Mouse (Mus musculus) thymus, adult 2 months (tissue): ENCODE data around the gene Sp7. TPM values are rescaled to one million over a fixed set of nuclear protein-coding genes. Genes with fewer than 3 reads are reported as not detected.

Experiments used
- DNase-seq: peaks from one replicate; pipeline ENCODE4 v3.0.0; 2021
- H3K27ac ChIP-seq: fragments of 200-500 bp; 2 replicates; pipeline ENCODE4 v1.5.1; 2012; ENCODE audit warnings: low read length, control low read depth; ENCODE audit not compliant: control insufficient read depth, insufficient read depth
- H3K27me3 ChIP-seq: fragments of 200-500 bp; 2 replicates; pipeline ENCODE4 v1.6.1; 2012; ENCODE audit warnings: mild to moderate bottlenecking, low read length, moderate library complexity, mixed read lengths; ENCODE audit not compliant: control insufficient read depth, insufficient read depth
- H3K36me3 ChIP-seq: fragments of 200-500 bp; 2 replicates; pipeline ENCODE4 v1.6.1; 2012; ENCODE audit warnings: mild to moderate bottlenecking, low read length, moderate library complexity; ENCODE audit not compliant: control insufficient read depth, insufficient read depth
- H3K4me1 ChIP-seq: fragments of 200-500 bp; replicated peaks from 2 replicates; pipeline ENCODE4 v1.6.1; 2012; ENCODE audit warnings: low read length; ENCODE audit not compliant: control insufficient read depth, insufficient read depth
- H3K4me3 ChIP-seq: fragments of 200-500 bp; 2 replicates; pipeline ENCODE4 v1.5.1; 2012; ENCODE audit warnings: mild to moderate bottlenecking, low read length, control low read depth, moderate library complexity; ENCODE audit not compliant: control insufficient read depth, insufficient read depth
- CTCF ChIP-seq: fragments of 200-500 bp; IDR thresholded peaks from 2 replicates; pipeline ENCODE4 v1.5.1; 2012; ENCODE audit warnings: mild to moderate bottlenecking, control low read depth, low read length, moderate library complexity, borderline replicate concordance; ENCODE audit not compliant: control insufficient read depth, poor library complexity, insufficient read depth; ENCODE audit errors: extremely low read depth
- POLR2A ChIP-seq: fragments of 200-500 bp; IDR thresholded peaks from 2 replicates; pipeline ENCODE4 v1.6.1; 2012; ENCODE audit warnings: mild to moderate bottlenecking, low read length, control low read depth, moderate library complexity; ENCODE audit not compliant: control insufficient read depth, poor library complexity, insufficient read depth; ENCODE audit errors: extremely low read depth
- WGBS: fragments of 180-500 bp; shearing (Covaris S2); methylation state at CpG from one replicate; pipeline ENCODE4 v1.1.7; 2018; 5-methylcytosine and 5-hydroxymethylcytosine counted together
- polyA plus RNA-seq: library from polyadenylated mRNA; depleted of rRNA; stranded (reverse); fragments of >200 nt; gene quantifications from 2 replicates; pipeline ENCODE4 v1.2.3, GENCODE M21; 2012

Sp7 gene
- polyA plus RNA-seq, 1 experiment: 0.13 TPM

DNA sequence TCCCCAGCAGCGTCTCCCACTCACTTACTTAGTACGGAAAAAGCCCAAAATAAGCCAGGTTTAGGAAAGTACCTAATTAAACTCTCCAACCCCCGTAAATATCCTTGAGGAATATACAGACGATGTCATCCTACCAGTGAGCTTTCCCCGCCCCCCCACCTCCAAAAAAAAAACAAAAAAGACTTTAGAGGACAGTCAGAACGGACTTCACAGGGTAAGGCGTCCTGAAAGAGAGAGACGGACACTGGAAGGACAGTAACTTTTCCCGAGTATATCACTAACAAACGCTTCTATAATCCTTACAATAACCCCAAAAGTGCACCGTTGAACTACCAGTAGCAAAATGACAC, 16.1 kb downstream of the Sp7 start:
- DNase-seq: no peak
- H3K27ac ChIP-seq: no peak overlapping the region
- no peak for TF ChIP-seq POLR2A
- no peak for TF ChIP-seq CTCF
- H3K4me1 ChIP-seq: peaks cover 17% of the 10 kb centered on the region
- WGBS: 12% methylated on average over 11 of the region's 11 CpGs
- peaks cover 9% of the 10 kb centered on the region for H3K27me3 ChIP-seq
- H3K36me3 ChIP-seq: peaks cover 3% of the 10 kb centered on the region; the same call in 1 of the 2 replicates
- peak overlapping the region; percentile 26 for H3K4me3 ChIP-seq

DNA sequence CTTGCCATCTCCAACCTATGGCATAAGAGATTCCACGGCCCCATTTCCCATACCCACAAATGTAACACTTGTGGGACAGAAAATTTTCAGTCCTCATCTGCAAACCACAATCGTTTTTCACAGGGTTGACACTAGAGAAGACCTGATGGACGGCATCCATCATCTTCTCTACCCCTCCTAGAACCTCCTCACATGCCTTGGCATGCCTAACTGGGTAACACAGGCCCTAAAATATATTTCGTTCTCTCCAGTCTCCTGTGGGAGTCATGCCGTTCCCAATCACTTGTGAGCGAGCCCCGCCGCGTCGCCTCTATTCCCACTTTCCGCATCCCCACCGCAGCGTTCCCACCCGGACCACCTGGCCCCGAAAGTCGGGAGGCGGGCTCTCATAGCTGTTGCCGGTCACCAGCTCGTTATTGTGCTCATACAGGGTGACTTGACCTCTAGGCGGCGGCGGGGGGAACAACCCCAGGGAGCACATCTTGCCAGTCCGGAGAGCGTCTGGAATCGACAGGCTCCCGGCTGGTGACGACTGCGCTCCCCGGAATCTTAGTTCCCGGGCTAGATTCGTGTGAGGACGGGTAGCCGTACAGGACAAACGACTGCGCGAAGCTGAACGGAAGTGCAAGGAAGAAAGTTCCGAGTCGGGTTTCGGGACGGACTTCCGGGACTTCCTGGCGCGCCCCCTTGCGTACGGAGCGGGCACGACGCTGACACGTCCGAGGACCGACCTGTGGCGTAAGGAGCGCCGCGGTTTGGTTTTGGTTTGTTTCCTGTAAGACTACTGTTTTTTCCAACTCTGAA, 16.6 kb downstream of the Sp7 start, which contains the start of gene Aaas:
Gene Aaas, minus strand, starts transcription at position 634 of the 804 bp plus-strand sequence.
- DNase-seq: peak; percentile 95
- TF ChIP-seq POLR2A (peak; percentile 48; the same call in 1 of the 2 replicates), CTCF (peak; percentile 92)
- H3K4me3 ChIP-seq: peak within 1 kb of the TSS; percentile 80
- H3K27ac ChIP-seq: no peak within 1 kb of the TSS
- H3K36me3 ChIP-seq: peaks cover 7% of the 10 kb centered on the region
- WGBS: under 1% methylated on average over 56 of the region's 56 CpGs
- peaks cover 4% of the 10 kb centered on the region; the same call in 1 of the 2 replicates for H3K27me3 ChIP-seq
- peaks cover 12% of the 10 kb centered on the region for H3K4me1 ChIP-seq

DNA sequence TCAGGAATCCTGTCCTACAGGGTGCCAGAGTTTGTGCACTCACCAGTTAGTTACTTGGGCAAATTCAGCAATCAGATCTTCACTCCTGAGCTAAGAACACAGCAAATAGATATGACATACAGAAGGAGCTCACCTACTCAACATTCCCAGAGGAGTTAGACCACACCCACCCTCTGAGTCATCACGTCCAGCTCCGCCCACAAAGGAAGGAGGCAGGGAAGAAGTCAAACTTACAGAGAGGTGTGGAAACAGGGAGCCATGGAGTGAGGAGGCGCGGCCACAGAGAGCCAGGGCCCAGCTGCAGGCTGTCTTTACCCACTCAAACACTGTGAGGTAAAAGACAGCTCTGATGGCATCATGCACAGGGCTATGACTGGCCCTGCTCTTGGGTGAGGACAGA, 20.5 kb downstream of the Sp7 start:
- DNase-seq: no peak
- peaks cover 6% of the 10 kb centered on the region for H3K4me1 ChIP-seq
- TF ChIP-seq CTCF (no peak), POLR2A (no peak)
- peaks cover 15% of the 10 kb centered on the region for H3K36me3 ChIP-seq
- H3K27me3 ChIP-seq: no peaks in the 10 kb centered on the region
- no peak overlapping the region for H3K4me3 ChIP-seq
- H3K27ac ChIP-seq: no peak overlapping the region
- 96% methylated on average over 4 of the region's 4 CpGs for WGBS

DNA sequence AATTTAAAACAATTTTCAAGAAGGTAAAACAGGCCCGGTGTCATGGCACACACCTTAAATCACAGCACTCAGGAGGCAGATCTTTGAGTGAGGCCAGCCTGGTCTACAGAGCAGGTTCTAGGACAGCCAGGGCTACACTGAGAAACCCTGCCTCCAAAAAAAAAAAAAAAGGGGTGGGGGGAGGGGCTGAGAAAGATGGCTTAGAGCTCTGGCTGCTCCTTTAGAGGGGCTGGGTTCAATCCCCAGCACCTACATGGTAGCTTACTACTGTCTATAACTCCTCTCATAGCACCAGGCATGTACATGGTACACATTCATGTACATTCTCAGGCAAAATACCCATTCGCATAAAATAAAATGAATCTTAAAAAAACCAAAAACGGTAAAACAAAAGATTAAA, 22.5 kb downstream of the Sp7 start:
- no peak for DNase-seq
- TF ChIP-seq CTCF: no peak
- TF ChIP-seq POLR2A: no peak
- H3K4me3 ChIP-seq: no peak overlapping the region
- no peaks in the 10 kb centered on the region for H3K4me1 ChIP-seq
- no peak overlapping the region for H3K27ac ChIP-seq
- peaks cover 15% of the 10 kb centered on the region for H3K36me3 ChIP-seq
- no peaks in the 10 kb centered on the region for H3K27me3 ChIP-seq
- 95% methylated on average over 3 of the region's 3 CpGs for WGBS

DNA sequence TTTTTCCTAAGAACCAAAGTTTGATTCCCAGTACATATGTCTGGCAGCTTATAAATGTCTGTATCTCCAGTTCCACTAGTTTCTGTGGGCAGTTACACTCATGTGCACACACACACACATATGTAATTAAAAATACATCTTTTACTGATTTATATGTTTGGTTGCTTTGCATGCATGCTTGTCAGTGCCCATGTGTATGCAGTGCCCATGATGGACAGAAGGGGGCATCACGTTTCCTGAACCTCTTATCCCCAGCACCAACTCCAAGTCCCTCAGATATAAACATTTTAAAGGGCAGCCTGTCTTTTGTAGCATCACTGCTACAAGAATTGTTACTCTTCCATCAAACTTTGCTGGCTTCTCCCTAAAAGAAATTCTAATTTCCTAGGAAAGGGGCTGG, 25.4 kb downstream of the Sp7 start:
- 16% methylated on average over 1 of the region's 1 CpGs for WGBS
- Histone ChIP-seq H3K27me3 (no peaks in the 10 kb centered on the region), H3K27ac (no peak overlapping the region), H3K4me3 (no peak overlapping the region), H3K4me1 (no peaks in the 10 kb centered on the region), H3K36me3 (peaks cover 32% of the 10 kb centered on the region)
- peak; percentile 53 for DNase-seq
- TF ChIP-seq CTCF (no peak), POLR2A (no peak)

DNA sequence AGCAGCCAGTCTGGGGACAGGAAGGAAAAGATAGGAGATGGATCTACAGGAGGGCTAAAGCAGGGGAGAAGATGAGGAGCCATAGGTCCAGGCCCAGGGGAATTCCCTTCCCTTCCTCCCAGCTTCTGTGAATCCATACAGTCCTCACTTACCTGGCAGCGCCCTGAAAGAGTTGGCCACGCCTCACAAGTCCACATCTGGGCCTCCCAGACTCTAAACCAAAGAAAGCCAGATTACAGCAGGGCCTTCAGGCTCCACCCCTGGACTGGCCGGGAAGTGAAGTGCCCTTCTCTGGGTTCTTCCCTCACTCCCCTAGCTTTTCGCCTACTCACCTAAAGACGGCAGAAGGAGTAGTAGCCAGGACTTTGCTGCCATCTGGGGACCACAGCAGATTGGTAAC, 27.4 kb downstream of the Sp7 start:
- WGBS: 95% methylated on average over 5 of the region's 5 CpGs

More for the DNA sequence above, 27.4 kb downstream of the Sp7 start:
- no peaks in the 10 kb centered on the region for H3K4me1 ChIP-seq
- TF ChIP-seq CTCF (no peak), POLR2A (no peak)
- no peaks in the 10 kb centered on the region for H3K27me3 ChIP-seq
- DNase-seq: no peak
- H3K4me3 ChIP-seq: no peak overlapping the region
- peaks cover 25% of the 10 kb centered on the region for H3K36me3 ChIP-seq
- no peak overlapping the region for H3K27ac ChIP-seq
